Mouse (Mus musculus): ENCODE data around the gene Rpp25. TPM values are rescaled to one million over a fixed set of nuclear protein-coding genes. Genes with fewer than 3 reads are reported as not detected.

The Rpp25 gene
- polyA plus RNA-seq, 1 experiment from 2014 or later, result 6.2 TPM

Other genes with a start within 250 kb of the Rpp25 start
- 21.5 and 27.8 TPM in 2 replicates for gene 1700017B05Rik, start 241.4 kb upstream of the Rpp25 start, polyA plus RNA-seq (2014; fragmentation: Nextera tagmentation; extraction: Ambion mirVana)
- gene Ppcdc, start 63.9 kb upstream of the Rpp25 start, polyA plus RNA-seq (2014; fragmentation: Nextera tagmentation; extraction: Ambion mirVana), result 22.9 and 30.4 TPM in 2 replicates
- 7.3 and 9.0 TPM in 2 replicates for gene Scamp5, start 36.0 kb upstream of the Rpp25 start, polyA plus RNA-seq (2014; fragmentation: Nextera tagmentation; extraction: Ambion mirVana)
- 675 and 707 TPM in 2 replicates for gene Cox5a, start 17.2 kb downstream of the Rpp25 start, polyA plus RNA-seq (2014; fragmentation: Nextera tagmentation; extraction: Ambion mirVana)
- gene Fam219b, start 33.5 kb downstream of the Rpp25 start, polyA plus RNA-seq (2014; fragmentation: Nextera tagmentation; extraction: Ambion mirVana), result 13.3 and 19.7 TPM in 2 replicates
- gene Mpi, start 48.7 kb downstream of the Rpp25 start, polyA plus RNA-seq (2014; fragmentation: Nextera tagmentation; extraction: Ambion mirVana), result 36.5 and 37.7 TPM in 2 replicates
- 69.2 and 71.4 TPM in 2 replicates for gene Scamp2, start 56.9 kb downstream of the Rpp25 start, polyA plus RNA-seq (2014; fragmentation: Nextera tagmentation; extraction: Ambion mirVana)
- gene Ulk3, start 85.4 kb downstream of the Rpp25 start, polyA plus RNA-seq (2014; fragmentation: Nextera tagmentation; extraction: Ambion mirVana), result 5.4 and 13.7 TPM in 2 replicates
- gene Cplx3, start 102.3 kb downstream of the Rpp25 start, polyA plus RNA-seq (2014; fragmentation: Nextera tagmentation; extraction: Ambion mirVana), result not detected in 2 replicates
- not detected in 2 replicates for gene Lman1l, start 116.7 kb downstream of the Rpp25 start, polyA plus RNA-seq (2014; fragmentation: Nextera tagmentation; extraction: Ambion mirVana)
- gene Csk, start 149.6 kb downstream of the Rpp25 start, polyA plus RNA-seq (2014; fragmentation: Nextera tagmentation; extraction: Ambion mirVana), result 24.3 and 26.1 TPM in 2 replicates
- not detected in 2 replicates for gene Cyp1a2, start 179.7 kb downstream of the Rpp25 start, polyA plus RNA-seq (2014; fragmentation: Nextera tagmentation; extraction: Ambion mirVana)
- 0.08 and 0.11 TPM in 2 replicates for gene Cyp1a1, start 183.9 kb downstream of the Rpp25 start, polyA plus RNA-seq (2014; fragmentation: Nextera tagmentation; extraction: Ambion mirVana)
- 20.7 and 24.1 TPM in 2 replicates for gene Edc3, start 204.5 kb downstream of the Rpp25 start, polyA plus RNA-seq (2014; fragmentation: Nextera tagmentation; extraction: Ambion mirVana)